Mouse (Mus musculus): Measurements from ENCODE around the gene Gapdh. TPM values are rescaled to one million over a fixed set of nuclear protein-coding genes. Genes with fewer than 3 reads are reported as not detected.

Gapdh gene
- polyA plus RNA-seq, 1 experiment from 2014 or later: 1,605 TPM

- 87% methylated on average over 3 of the region's 3 CpGs for WGBS
- Histone ChIP-seq H3K4me3 (no peak overlapping the region), H3K4me1 (peaks cover 27% of the 10 kb centered on the region), H3K27ac (no peak overlapping the region), H3K4me2 (replicated peaks) (no peak overlapping the region), H3K27me3 (replicated peaks) (no peaks in the 10 kb centered on the region), H3K9ac (no peak overlapping the region), H3K36me3 (peaks cover 59% of the 10 kb centered on the region), H3K9me3 (no peaks in the 10 kb centered on the region)
- peak; percentile 10 for ATAC-seq (ENCODE audit: low FRiP score, low read depth)
Measured at GRCm38 (mm10) chr6:125156491-125156890, 9.8 kb downstream of the Gapdh start.

GRCm38 (mm10) chr6:125155262-125155661 lies 11.0 kb downstream of the Gapdh start:
- H3K36me3 ChIP-seq: peaks cover 54% of the 10 kb centered on the region
- H3K4me1 ChIP-seq: peaks cover 20% of the 10 kb centered on the region
- no peaks in the 10 kb centered on the region for H3K27me3 ChIP-seq (replicated peaks)
- no peaks in the 10 kb centered on the region for H3K9me3 ChIP-seq
- no peak overlapping the region for H3K27ac ChIP-seq
- H3K4me2 ChIP-seq (replicated peaks): no peak overlapping the region
- no peak overlapping the region for H3K9ac ChIP-seq
- no peak overlapping the region for H3K4me3 ChIP-seq
- ATAC-seq (ENCODE audit: low FRiP score, low read depth): no peak
- WGBS: 92% methylated on average over 8 of the region's 8 CpGs

DNA sequence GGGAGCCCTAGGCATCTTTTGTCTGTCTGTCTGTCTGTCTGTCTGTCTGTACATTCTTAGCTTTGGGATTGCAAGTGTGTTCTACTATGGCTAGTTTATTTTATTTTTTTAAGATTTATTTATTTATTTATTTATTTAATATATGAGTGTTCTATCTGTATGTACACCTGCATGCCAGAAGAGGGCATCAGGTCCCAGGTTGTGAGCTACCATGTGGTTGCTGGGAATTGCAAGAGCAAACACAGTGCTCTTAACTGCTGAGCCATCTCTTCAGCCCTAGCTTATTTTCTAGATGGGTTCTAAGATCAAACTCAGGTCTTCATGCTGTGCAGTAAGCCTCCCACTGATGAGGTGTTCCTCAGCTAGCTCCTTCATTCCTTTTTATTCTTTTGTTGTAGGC lies 11.7 kb downstream of the Gapdh start:
- Histone ChIP-seq H3K27ac (no peak overlapping the region), H3K27me3 (replicated peaks) (no peaks in the 10 kb centered on the region), H3K4me1 (peaks cover 20% of the 10 kb centered on the region), H3K9me3 (no peaks in the 10 kb centered on the region), H3K4me3 (no peak overlapping the region), H3K9ac (no peak overlapping the region), H3K36me3 (peaks cover 46% of the 10 kb centered on the region), H3K4me2 (replicated peaks) (no peak overlapping the region)
- no peak for ATAC-seq (ENCODE audit: low FRiP score, low read depth)

GRCm38 (mm10) chr6:125153682-125154081 lies 12.6 kb downstream of the Gapdh start:
- Histone ChIP-seq H3K27ac (no peak overlapping the region), H3K4me2 (replicated peaks) (no peak overlapping the region), H3K9me3 (no peaks in the 10 kb centered on the region), H3K4me3 (no peak overlapping the region), H3K4me1 (peaks cover 26% of the 10 kb centered on the region), H3K9ac (no peak overlapping the region), H3K36me3 (peaks cover 38% of the 10 kb centered on the region), H3K27me3 (replicated peaks) (no peaks in the 10 kb centered on the region)
- 90% methylated on average over 4 of the region's 4 CpGs for WGBS
- ATAC-seq (ENCODE audit: low FRiP score, low read depth): no peak

GRCm38 (mm10) chr6:125153018-125153389 lies 13.3 kb downstream of the Gapdh start:
- Histone ChIP-seq H3K9me3 (no peaks in the 10 kb centered on the region), H3K4me1 (peaks cover 32% of the 10 kb centered on the region), H3K27me3 (replicated peaks) (no peaks in the 10 kb centered on the region), H3K36me3 (peaks cover 34% of the 10 kb centered on the region), H3K4me2 (replicated peaks) (no peak overlapping the region), H3K4me3 (no peak overlapping the region), H3K27ac (no peak overlapping the region), H3K9ac (no peak overlapping the region)
- ATAC-seq (ENCODE audit: low FRiP score, low read depth): no peak
- 86% methylated on average over 5 of the region's 5 CpGs for WGBS

- Histone ChIP-seq H3K4me2 (replicated peaks) (no peak overlapping the region), H3K27me3 (replicated peaks) (no peaks in the 10 kb centered on the region), H3K27ac (no peak overlapping the region), H3K9me3 (no peaks in the 10 kb centered on the region), H3K4me3 (no peak overlapping the region), H3K9ac (no peak overlapping the region), H3K36me3 (peaks cover 34% of the 10 kb centered on the region), H3K4me1 (peaks cover 34% of the 10 kb centered on the region)
- 86% methylated on average over 22 of the region's 22 CpGs for WGBS
- no peak for ATAC-seq (ENCODE audit: low FRiP score, low read depth)
Measured at GRCm38 (mm10) chr6:125152212-125153017, 13.9 kb downstream of the Gapdh start.

- Histone ChIP-seq H3K4me1 (peaks cover 46% of the 10 kb centered on the region), H3K4me2 (replicated peaks) (no peak overlapping the region; the same call in 1 of the 2 replicates), H3K4me3 (no peak overlapping the region), H3K36me3 (peaks cover 31% of the 10 kb centered on the region), H3K9ac (no peak overlapping the region), H3K27ac (no peak overlapping the region), H3K9me3 (no peaks in the 10 kb centered on the region), H3K27me3 (replicated peaks) (no peaks in the 10 kb centered on the region)
- 70% methylated on average over 7 of the region's 7 CpGs for WGBS
- no peak for ATAC-seq (ENCODE audit: low FRiP score, low read depth)
Measured at GRCm38 (mm10) chr6:125149569-125149950, 16.7 kb downstream of the Gapdh start.

- no peak for ATAC-seq (ENCODE audit: low FRiP score, low read depth)
- 85% methylated on average over 16 of the region's 16 CpGs for WGBS
- Histone ChIP-seq H3K4me2 (replicated peaks) (peak overlapping the region; percentile 41), H3K27ac (no peak overlapping the region), H3K9me3 (no peaks in the 10 kb centered on the region), H3K27me3 (replicated peaks) (no peaks in the 10 kb centered on the region), H3K9ac (0 out of 2 replicates have a peak overlapping the region, but pooled peaks have one; percentile 35), H3K4me1 (peaks cover 51% of the 10 kb centered on the region), H3K36me3 (peaks cover 30% of the 10 kb centered on the region), H3K4me3 (no peak overlapping the region)
Measured at GRCm38 (mm10) chr6:125148926-125149568, 17.2 kb downstream of the Gapdh start.

- H3K27me3 ChIP-seq (replicated peaks): no peaks in the 10 kb centered on the region
- peaks cover 28% of the 10 kb centered on the region for H3K36me3 ChIP-seq
- peak overlapping the region; percentile 41 for H3K4me2 ChIP-seq (replicated peaks)
- no peak for ATAC-seq (ENCODE audit: low FRiP score, low read depth)
- no peaks in the 10 kb centered on the region for H3K9me3 ChIP-seq
- H3K9ac ChIP-seq: 0 out of 2 replicates have a peak overlapping the region, but pooled peaks have one; percentile 1
- 73% methylated on average over 18 of the region's 18 CpGs for WGBS
- no peak overlapping the region for H3K27ac ChIP-seq
- peaks cover 52% of the 10 kb centered on the region for H3K4me1 ChIP-seq
- H3K4me3 ChIP-seq: no peak overlapping the region; the same call in 1 of the 2 replicates
Measured at GRCm38 (mm10) chr6:125148251-125148925, 17.9 kb downstream of the Gapdh start.

DNA sequence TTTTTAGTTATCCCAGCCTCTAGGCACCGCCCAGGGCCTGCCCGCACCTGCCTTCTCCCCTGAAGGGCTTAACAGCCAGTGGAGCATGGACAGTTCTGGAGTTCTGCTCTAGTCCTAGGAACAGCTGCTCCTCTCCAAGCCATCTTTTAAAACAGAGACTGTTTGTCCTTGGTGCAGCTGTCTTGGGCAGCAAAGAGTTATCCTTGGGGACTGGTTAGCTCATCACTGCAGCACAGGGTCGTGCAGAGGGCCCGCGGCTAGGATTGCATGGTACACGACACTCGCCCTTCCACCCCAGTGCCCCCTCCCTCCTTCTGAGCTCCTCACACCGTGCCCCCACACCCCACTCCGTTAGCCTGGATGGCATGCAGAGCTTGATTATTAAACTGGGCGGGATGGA lies 18.9 kb downstream of the Gapdh start:
- peak overlapping the region; percentile 93 for H3K4me2 ChIP-seq (replicated peaks)
- no peaks in the 10 kb centered on the region for H3K9me3 ChIP-seq
- no peak for ATAC-seq (ENCODE audit: low FRiP score, low read depth)
- H3K27me3 ChIP-seq (replicated peaks): no peaks in the 10 kb centered on the region
- H3K36me3 ChIP-seq: peaks cover 26% of the 10 kb centered on the region
- H3K4me3 ChIP-seq: 0 out of 2 replicates have a peak overlapping the region, but pooled peaks have one; percentile 80
- H3K4me1 ChIP-seq: peaks cover 49% of the 10 kb centered on the region
- H3K27ac ChIP-seq: no peak overlapping the region; the same call in 1 of the 2 replicates
- 61% methylated on average over 10 of the region's 10 CpGs for WGBS
- H3K9ac ChIP-seq: peak overlapping the region; percentile 94; the same call in 1 of the 2 replicates

GRCm38 (mm10) chr6:125146797-125147196 lies 19.5 kb downstream of the Gapdh start:
- Histone ChIP-seq H3K9me3 (no peaks in the 10 kb centered on the region), H3K4me1 (peaks cover 49% of the 10 kb centered on the region), H3K9ac (peak overlapping the region; percentile 94), H3K36me3 (peaks cover 28% of the 10 kb centered on the region), H3K27ac (no peak overlapping the region), H3K27me3 (replicated peaks) (no peaks in the 10 kb centered on the region), H3K4me2 (replicated peaks) (peak overlapping the region; percentile 93), H3K4me3 (0 out of 2 replicates have a peak overlapping the region, but pooled peaks have one; percentile 80)
- ATAC-seq (ENCODE audit: low FRiP score, low read depth): no peak
- WGBS: 77% methylated on average over 4 of the region's 4 CpGs

DNA sequence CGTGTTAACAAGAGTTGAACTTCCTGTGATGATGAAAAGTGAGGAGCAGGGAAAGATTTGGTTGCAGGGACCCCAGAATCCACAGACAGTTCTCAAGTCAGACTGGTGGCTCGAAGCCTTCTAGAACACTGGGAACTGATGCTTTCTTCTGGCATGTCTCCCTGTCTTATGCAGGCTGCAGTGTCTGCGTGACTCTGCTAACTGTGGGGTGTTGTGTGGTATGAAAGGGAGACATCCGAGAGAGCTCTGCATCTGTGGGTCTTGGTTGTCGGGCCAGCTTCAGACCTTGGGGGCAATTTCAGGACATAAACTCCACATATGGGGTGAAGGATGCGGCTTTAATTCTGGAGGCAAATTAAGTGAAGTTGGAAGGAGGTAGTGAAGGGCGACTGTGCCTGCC lies 20.1 kb downstream of the Gapdh start:
- H3K4me3 ChIP-seq: peak overlapping the region; percentile 80
- H3K9ac ChIP-seq: peak overlapping the region; percentile 94
- peaks cover 29% of the 10 kb centered on the region for H3K36me3 ChIP-seq
- H3K27ac ChIP-seq: 0 out of 2 replicates have a peak overlapping the region, but pooled peaks have one; percentile 80
- H3K27me3 ChIP-seq (replicated peaks): no peaks in the 10 kb centered on the region
- H3K4me1 ChIP-seq: peaks cover 49% of the 10 kb centered on the region
- no peaks in the 10 kb centered on the region for H3K9me3 ChIP-seq
- no peak for ATAC-seq (ENCODE audit: low FRiP score, low read depth)
- 50% methylated on average over 7 of the region's 7 CpGs for WGBS
- peak overlapping the region; percentile 93 for H3K4me2 ChIP-seq (replicated peaks)

All from neural tube, embryonic 12.5 days (tissue).